Mouse (Mus musculus) neural tube, embryonic 15.5 days (tissue): ENCODE results near the gene Zdhhc22. TPM values are rescaled to one million over a fixed set of nuclear protein-coding genes. Genes with fewer than 3 reads are reported as not detected.

Experiments
- ATAC-seq: fragments of 200-750 bp; cut with Nextera tagmentation; 2 replicates; pipeline ENCODE4 v1.8.0; 2017; ENCODE audit warnings: mild to moderate bottlenecking, moderate TSS enrichment, moderate library complexity; ENCODE audit not compliant: low FRiP score
- H3K27ac ChIP-seq: fragments of 300-500 bp; sonication (generic); replicated peaks from 2 replicates; pipeline ENCODE4 v1.5.1; 2015; ENCODE audit warnings: mild to moderate bottlenecking, inconsistent platforms
- H3K27me3 ChIP-seq: fragments of 300-500 bp; sonication (generic); replicated peaks from 2 replicates; pipeline ENCODE4 v1.6.1; 2015; ENCODE audit warnings: inconsistent platforms
- H3K36me3 ChIP-seq: fragments of 300-500 bp; sonication (generic); 2 replicates; pipeline ENCODE4 v1.6.1; 2015; ENCODE audit warnings: inconsistent platforms
- H3K4me1 ChIP-seq: fragments of 300-500 bp; sonication (generic); 2 replicates; pipeline ENCODE4 v1.6.1; 2015; ENCODE audit warnings: inconsistent platforms
- H3K4me2 ChIP-seq: fragments of 300-500 bp; sonication (generic); 2 replicates; pipeline ENCODE4 v1.6.1; 2015; ENCODE audit warnings: inconsistent platforms, mild to moderate bottlenecking, moderate library complexity
- H3K4me3 ChIP-seq: fragments of 300-500 bp; sonication (generic); replicated peaks from 2 replicates; pipeline ENCODE4 v1.5.1; 2015; ENCODE audit warnings: mild to moderate bottlenecking, inconsistent platforms
- H3K9ac ChIP-seq: fragments of 300-500 bp; sonication (generic); replicated peaks from 2 replicates; pipeline ENCODE4 v1.6.1; 2015; ENCODE audit warnings: mild to moderate bottlenecking, inconsistent platforms
- H3K9me3 ChIP-seq: fragments of 300-500 bp; sonication (generic); replicated peaks from 2 replicates; pipeline ENCODE4 v1.6.1; 2016; ENCODE audit warnings: inconsistent platforms
- WGBS: fragments of 180-500 bp; shearing (Covaris S2); methylation state at CpG from one replicate; pipeline ENCODE4 v1.1.7; 2015; ENCODE audit warnings: mixed read lengths; 5-methylcytosine and 5-hydroxymethylcytosine counted together
- polyA plus RNA-seq: library from polyadenylated mRNA; unstranded; fragments of >200 nt; fragmentation: Nextera tagmentation; extraction: Ambion mirVana; gene quantifications from 2 replicates; pipeline ENCODE4 v1.2.1, GENCODE M21; 2015

Zdhhc22 gene
- 18.2 and 19.4 TPM in 2 replicates for polyA plus RNA-seq

- under 1% methylated on average over 56 of the region's 68 CpGs for WGBS
- Histone ChIP-seq H3K9ac (peak within 1 kb of the TSS; percentile 70), H3K4me1 (peaks cover 39% of the 10 kb centered on the region), H3K4me3 (peak within 1 kb of the TSS; percentile 61), H3K4me2 (peak within 1 kb of the TSS; percentile 83), H3K36me3 (no peaks in the 10 kb centered on the region), H3K27ac (peak within 1 kb of the TSS; percentile 74), H3K9me3 (no peaks in the 10 kb centered on the region), H3K27me3 (peaks cover 49% of the 10 kb centered on the region)
- ATAC-seq: peak; percentile 78
Measured at GRCm38 (mm10) chr12:86989890-86990754, at the start of gene Zdhhc22. TSS of gene Zdhhc22 (minus strand) at chr12:86990430.

- no peak for ATAC-seq
- WGBS: 94% methylated on average over 7 of the region's 7 CpGs
- H3K4me3 ChIP-seq: no peak overlapping the region
Measured at GRCm38 (mm10) chr12:87036631-87037030, 46.4 kb upstream of the Zdhhc22 start.

GRCm38 (mm10) chr12:87031163-87031763 is 41.0 kb upstream of the Zdhhc22 start:
- Histone ChIP-seq H3K36me3 (no peaks in the 10 kb centered on the region), H3K9me3 (no peaks in the 10 kb centered on the region), H3K4me1 (peaks cover 19% of the 10 kb centered on the region), H3K27me3 (no peaks in the 10 kb centered on the region), H3K4me2 (no peak overlapping the region), H3K4me3 (no peak overlapping the region), H3K9ac (no peak overlapping the region), H3K27ac (no peak overlapping the region)
- WGBS: 77% methylated on average over 5 of the region's 5 CpGs
- ATAC-seq: no peak

More at GRCm38 (mm10) chr12:87036631-87037030, 46.4 kb upstream of the Zdhhc22 start:
- no peaks in the 10 kb centered on the region for H3K27me3 ChIP-seq
- no peaks in the 10 kb centered on the region for H3K9me3 ChIP-seq
- no peak overlapping the region for H3K27ac ChIP-seq
- no peaks in the 10 kb centered on the region for H3K4me1 ChIP-seq
- H3K4me2 ChIP-seq: no peak overlapping the region
- H3K36me3 ChIP-seq: no peaks in the 10 kb centered on the region
- H3K9ac ChIP-seq: no peak overlapping the region

- no peaks in the 10 kb centered on the region for H3K9me3 ChIP-seq
- ATAC-seq: no peak
- H3K4me2 ChIP-seq: no peak overlapping the region
- no peak overlapping the region for H3K9ac ChIP-seq
- no peak overlapping the region for H3K4me3 ChIP-seq
- H3K36me3 ChIP-seq: no peaks in the 10 kb centered on the region
- no peak overlapping the region for H3K27ac ChIP-seq
- WGBS: 73% methylated on average over 5 of the region's 5 CpGs
- 0 out of 2 replicates have a peak, but pooled peaks cover 4% of the 10 kb centered on the region for H3K27me3 ChIP-seq
- H3K4me1 ChIP-seq: peaks cover 23% of the 10 kb centered on the region
Measured at GRCm38 (mm10) chr12:87029251-87029976, 39.2 kb upstream of the Zdhhc22 start.

- Histone ChIP-seq H3K9ac (no peak overlapping the region), H3K4me1 (peaks cover 23% of the 10 kb centered on the region), H3K36me3 (no peaks in the 10 kb centered on the region), H3K4me3 (0 out of 2 replicates have a peak overlapping the region, but pooled peaks have one; percentile 51), H3K9me3 (no peaks in the 10 kb centered on the region), H3K27me3 (0 out of 2 replicates have a peak, but pooled peaks cover 4% of the 10 kb centered on the region), H3K4me2 (peak overlapping the region; percentile 60), H3K27ac (no peak overlapping the region)
- 73% methylated on average over 2 of the region's 2 CpGs for WGBS
- no peak for ATAC-seq
Measured at GRCm38 (mm10) chr12:87028068-87028467, 37.8 kb upstream of the Zdhhc22 start.

- Histone ChIP-seq H3K4me1 (peaks cover 23% of the 10 kb centered on the region), H3K27ac (no peak overlapping the region), H3K9me3 (no peaks in the 10 kb centered on the region), H3K4me3 (peak overlapping the region; percentile 51), H3K4me2 (peak overlapping the region; percentile 60), H3K36me3 (no peaks in the 10 kb centered on the region), H3K9ac (peak overlapping the region; percentile 75; the same call in 1 of the 2 replicates), H3K27me3 (0 out of 2 replicates have a peak, but pooled peaks cover 4% of the 10 kb centered on the region)
- ATAC-seq: no peak
- WGBS: 52% methylated on average over 5 of the region's 5 CpGs
Measured at GRCm38 (mm10) chr12:87027391-87027790, 37.2 kb upstream of the Zdhhc22 start.

- Histone ChIP-seq H3K4me1 (peaks cover 23% of the 10 kb centered on the region), H3K4me3 (peak overlapping the region; percentile 51), H3K9me3 (no peaks in the 10 kb centered on the region), H3K27ac (peak overlapping the region; percentile 86), H3K36me3 (no peaks in the 10 kb centered on the region), H3K27me3 (0 out of 2 replicates have a peak, but pooled peaks cover 4% of the 10 kb centered on the region), H3K9ac (peak overlapping the region; percentile 75), H3K4me2 (peak overlapping the region; percentile 60)
- no peak; the same call in 1 of the 2 replicates for ATAC-seq
- WGBS: 13% methylated on average over 8 of the region's 8 CpGs
Measured at GRCm38 (mm10) chr12:87026871-87027240, 36.6 kb upstream of the Zdhhc22 start.

- Histone ChIP-seq H3K4me1 (peaks cover 23% of the 10 kb centered on the region), H3K9ac (peak overlapping the region; percentile 75), H3K36me3 (no peaks in the 10 kb centered on the region), H3K4me3 (peak overlapping the region; percentile 51), H3K27ac (peak overlapping the region; percentile 86), H3K27me3 (0 out of 2 replicates have a peak, but pooled peaks cover 4% of the 10 kb centered on the region), H3K4me2 (peak overlapping the region; percentile 60), H3K9me3 (no peaks in the 10 kb centered on the region)
- WGBS: 3% methylated on average over 30 of the region's 30 CpGs
- peak; percentile 83 for ATAC-seq
Measured at GRCm38 (mm10) chr12:87026109-87026870, 36.1 kb upstream of the Zdhhc22 start.

GRCm38 (mm10) chr12:87023456-87023855 is 33.2 kb upstream of the Zdhhc22 start:
- no peaks in the 10 kb centered on the region for H3K9me3 ChIP-seq
- H3K4me3 ChIP-seq: no peak overlapping the region
- WGBS: 76% methylated on average over 3 of the region's 3 CpGs
- peaks cover 22% of the 10 kb centered on the region for H3K4me1 ChIP-seq
- H3K36me3 ChIP-seq: no peaks in the 10 kb centered on the region
- H3K27ac ChIP-seq: no peak overlapping the region
- 0 out of 2 replicates have a peak, but pooled peaks cover 4% of the 10 kb centered on the region for H3K27me3 ChIP-seq
- H3K9ac ChIP-seq: no peak overlapping the region
- no peak for ATAC-seq
- no peak overlapping the region for H3K4me2 ChIP-seq

GRCm38 (mm10) chr12:87022006-87022405 is 31.8 kb upstream of the Zdhhc22 start:
- Histone ChIP-seq H3K27ac (no peak overlapping the region), H3K36me3 (no peaks in the 10 kb centered on the region), H3K4me1 (peaks cover 10% of the 10 kb centered on the region), H3K9ac (no peak overlapping the region), H3K4me2 (no peak overlapping the region), H3K9me3 (no peaks in the 10 kb centered on the region), H3K4me3 (no peak overlapping the region), H3K27me3 (0 out of 2 replicates have a peak, but pooled peaks cover 4% of the 10 kb centered on the region)
- WGBS: 83% methylated on average over 2 of the region's 2 CpGs
- ATAC-seq: no peak
